Mouse (Mus musculus) stomach, embryonic 15.5 days (tissue): ENCODE results near the gene Procr. TPM values are rescaled to one million over a fixed set of nuclear protein-coding genes. Genes with fewer than 3 reads are reported as not detected.

Source experiments
- ATAC-seq: fragments of 200-750 bp; cut with Nextera tagmentation; 2 replicates; pipeline ENCODE4 v1.8.0; 2017; ENCODE audit warnings: low read depth, moderate number of reproducible peaks, moderate TSS enrichment; ENCODE audit not compliant: insufficient read depth, low FRiP score
- H3K27ac ChIP-seq: fragments of 300-500 bp; sonication (generic); 2 replicates; pipeline ENCODE4 v1.5.1; 2015; ENCODE audit warnings: mild to moderate bottlenecking, inconsistent platforms
- H3K27me3 ChIP-seq: fragments of 300-500 bp; sonication (generic); replicated peaks from 2 replicates; pipeline ENCODE4 v1.6.1; 2015; ENCODE audit warnings: inconsistent platforms
- H3K36me3 ChIP-seq: fragments of 300-500 bp; sonication (generic); 2 replicates; pipeline ENCODE4 v1.6.1; 2015; ENCODE audit warnings: inconsistent platforms
- H3K4me1 ChIP-seq: fragments of 300-500 bp; sonication (generic); 2 replicates; pipeline ENCODE4 v1.6.1; 2015; ENCODE audit warnings: inconsistent platforms
- H3K4me2 ChIP-seq: fragments of 300-500 bp; sonication (generic); 2 replicates; pipeline ENCODE4 v1.6.1; 2015; ENCODE audit warnings: mild to moderate bottlenecking, inconsistent platforms
- H3K4me3 ChIP-seq: fragments of 300-500 bp; sonication (generic); replicated peaks from 2 replicates; pipeline ENCODE4 v1.5.1; 2015; ENCODE audit warnings: inconsistent platforms
- H3K9ac ChIP-seq: fragments of 300-500 bp; sonication (generic); 2 replicates; pipeline ENCODE4 v1.6.1; 2015; ENCODE audit warnings: inconsistent platforms
- H3K9me3 ChIP-seq: fragments of 300-500 bp; sonication (generic); 2 replicates; pipeline ENCODE4 v1.6.1; 2016; ENCODE audit warnings: inconsistent platforms
- WGBS: fragments of 180-500 bp; shearing (Covaris S2); methylation state at CpG from one replicate; pipeline ENCODE4 v1.1.7; 2015; 5-methylcytosine and 5-hydroxymethylcytosine counted together
- polyA plus RNA-seq: library from polyadenylated mRNA; unstranded; fragments of >200 nt; fragmentation: Nextera tagmentation; extraction: Ambion mirVana; gene quantifications from 2 replicates; pipeline ENCODE4 v1.2.1, GENCODE M21; 2015

The Procr gene
- polyA plus RNA-seq, result 18.3 and 18.9 TPM in 2 replicates

DNA sequence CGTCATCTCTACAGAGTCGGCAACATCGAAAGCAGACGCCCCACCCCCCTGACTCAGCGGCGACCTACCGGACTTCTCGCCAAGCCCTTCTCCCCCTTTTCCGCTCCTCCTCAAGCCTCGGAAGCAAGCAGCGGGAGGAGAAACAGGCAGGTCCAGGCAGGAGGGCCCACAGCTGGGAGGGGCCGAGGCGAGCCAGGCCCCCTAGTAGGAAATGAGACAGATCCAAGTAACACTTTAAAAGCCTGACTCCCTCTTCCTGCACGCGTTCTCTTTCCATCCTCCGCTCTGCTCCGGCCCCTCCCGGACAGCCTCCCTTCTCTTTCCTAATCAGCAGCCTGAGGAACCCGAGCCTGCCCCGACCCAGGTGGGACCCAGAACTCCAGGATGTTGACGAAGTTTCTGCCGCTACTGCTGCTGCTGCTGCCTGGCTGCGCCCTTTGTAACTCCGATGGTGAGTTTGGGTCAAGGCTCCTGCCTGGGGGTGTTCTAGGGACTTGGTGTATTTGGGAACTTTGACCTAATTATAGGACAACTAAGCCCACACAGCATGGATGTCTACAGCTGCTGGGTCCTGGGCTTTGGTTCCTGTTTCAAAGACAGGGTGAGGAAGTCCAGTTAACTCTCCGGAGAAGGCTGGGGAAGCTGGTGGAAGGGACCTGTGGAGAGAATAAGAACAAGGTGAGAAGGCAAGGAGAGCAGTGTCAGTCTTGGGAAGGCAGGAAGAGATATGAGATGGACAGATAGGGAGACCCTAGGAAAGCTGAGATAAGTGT, at the start of gene Procr:
TSS of gene Procr (plus strand) at position 104 of the 773 bp plus-strand sequence.
- Histone ChIP-seq H3K27ac (0 out of 2 replicates have a peak within 1 kb of the TSS, but pooled peaks have one; percentile 5), H3K4me1 (peaks cover 5% of the 10 kb centered on the region), H3K9me3 (no peaks in the 10 kb centered on the region), H3K4me3 (peak within 1 kb of the TSS; percentile 38), H3K4me2 (peak within 1 kb of the TSS; percentile 59), H3K27me3 (no peaks in the 10 kb centered on the region), H3K36me3 (no peaks in the 10 kb centered on the region), H3K9ac (peak within 1 kb of the TSS; percentile 4; the same call in 1 of the 2 replicates)
- ATAC-seq, result peak; percentile 65
- 2% methylated on average over 25 of the region's 25 CpGs for WGBS

DNA sequence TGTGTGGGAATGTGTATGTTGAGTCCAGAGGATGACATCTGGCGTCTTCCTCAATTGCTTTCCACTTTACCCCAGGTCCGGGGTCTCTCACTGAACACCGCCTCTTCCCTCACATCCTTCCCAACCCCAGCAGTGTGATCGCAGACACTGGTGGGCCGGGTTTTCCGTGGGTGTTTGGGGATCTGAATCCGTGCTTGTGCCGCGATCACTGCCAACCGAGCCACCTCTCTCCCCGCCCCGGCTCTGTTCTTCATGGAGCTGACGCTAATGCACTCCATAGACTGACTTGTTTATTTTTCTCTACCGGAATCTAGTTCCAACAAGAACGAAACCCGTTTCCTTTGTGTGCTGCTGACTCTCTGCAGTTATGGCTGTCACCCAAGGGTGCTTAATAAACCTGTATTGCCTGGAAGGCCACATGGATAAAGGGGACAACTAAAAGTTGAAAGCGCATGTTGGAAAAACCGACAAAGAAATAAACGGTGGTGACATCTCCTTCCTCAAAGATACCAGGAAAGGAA, 49.5 kb upstream of the Procr start:
- no peak for ATAC-seq
- H3K27me3 ChIP-seq, result no peaks in the 10 kb centered on the region
- WGBS, result 72% methylated on average over 19 of the region's 19 CpGs

DNA sequence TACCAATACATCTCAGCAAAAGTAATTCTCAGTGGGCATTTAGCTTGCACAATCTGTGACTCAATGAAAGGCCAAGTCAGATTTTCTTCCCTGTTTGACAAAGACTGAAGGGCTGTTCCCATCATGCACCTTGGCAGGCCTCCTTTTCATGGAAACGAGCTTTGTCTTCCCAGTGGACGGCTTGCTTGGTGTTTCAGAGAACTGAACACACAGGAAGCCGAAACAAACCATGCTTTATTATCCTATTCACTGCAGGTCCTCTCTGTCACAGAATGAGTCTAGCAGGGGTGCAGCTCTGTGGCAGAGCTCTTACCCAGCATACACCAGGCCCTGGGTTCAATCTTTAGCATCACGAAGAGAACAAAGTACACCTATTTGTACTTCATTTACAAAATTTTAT, 47.3 kb upstream of the Procr start:
- no peak for ATAC-seq
- Histone ChIP-seq H3K9me3 (no peaks in the 10 kb centered on the region), H3K27ac (no peak overlapping the region), H3K36me3 (peaks cover 13% of the 10 kb centered on the region; the same call in 1 of the 2 replicates), H3K27me3 (no peaks in the 10 kb centered on the region), H3K4me3 (no peak overlapping the region), H3K4me1 (0 out of 2 replicates have a peak, but pooled peaks cover 3% of the 10 kb centered on the region), H3K4me2 (no peak overlapping the region), H3K9ac (no peak overlapping the region)
- WGBS, result 67% methylated on average over 4 of the region's 4 CpGs

More for the DNA sequence above, 49.5 kb upstream of the Procr start:
- Histone ChIP-seq H3K4me1 (0 out of 2 replicates have a peak, but pooled peaks cover 3% of the 10 kb centered on the region), H3K4me2 (no peak overlapping the region), H3K4me3 (no peak overlapping the region), H3K27ac (no peak overlapping the region), H3K36me3 (peaks cover 7% of the 10 kb centered on the region; the same call in 1 of the 2 replicates), H3K9ac (no peak overlapping the region), H3K9me3 (no peaks in the 10 kb centered on the region)

DNA sequence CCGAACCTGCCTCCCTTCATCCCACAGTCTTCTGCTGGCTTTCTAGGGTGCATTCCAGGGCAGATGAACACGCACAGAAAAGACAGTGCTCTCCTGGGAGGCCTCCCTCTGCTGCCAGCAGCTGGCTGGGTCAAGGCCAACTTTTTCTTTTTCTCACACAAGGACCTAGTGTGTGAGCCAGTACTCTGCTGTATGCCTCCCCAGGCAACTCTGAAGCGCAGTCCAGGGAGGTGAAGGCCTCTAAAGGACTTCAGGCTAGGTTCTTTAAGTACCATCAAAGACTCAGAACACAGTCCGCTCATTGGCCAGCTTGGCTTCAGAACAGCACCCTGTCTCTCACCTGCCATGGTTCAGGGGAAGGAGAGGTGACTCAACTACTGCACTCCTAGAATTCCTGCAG, 43.7 kb upstream of the Procr start:
- peaks cover 17% of the 10 kb centered on the region for H3K36me3 ChIP-seq
- WGBS, result 75% methylated on average over 4 of the region's 4 CpGs
- H3K27me3 ChIP-seq, result no peaks in the 10 kb centered on the region
- H3K9ac ChIP-seq, result no peak overlapping the region
- ATAC-seq, result no peak
- H3K9me3 ChIP-seq, result no peaks in the 10 kb centered on the region
- H3K27ac ChIP-seq, result no peak overlapping the region
- H3K4me2 ChIP-seq, result no peak overlapping the region
- no peak overlapping the region for H3K4me3 ChIP-seq
- 0 out of 2 replicates have a peak, but pooled peaks cover under 1% of the 10 kb centered on the region for H3K4me1 ChIP-seq

DNA sequence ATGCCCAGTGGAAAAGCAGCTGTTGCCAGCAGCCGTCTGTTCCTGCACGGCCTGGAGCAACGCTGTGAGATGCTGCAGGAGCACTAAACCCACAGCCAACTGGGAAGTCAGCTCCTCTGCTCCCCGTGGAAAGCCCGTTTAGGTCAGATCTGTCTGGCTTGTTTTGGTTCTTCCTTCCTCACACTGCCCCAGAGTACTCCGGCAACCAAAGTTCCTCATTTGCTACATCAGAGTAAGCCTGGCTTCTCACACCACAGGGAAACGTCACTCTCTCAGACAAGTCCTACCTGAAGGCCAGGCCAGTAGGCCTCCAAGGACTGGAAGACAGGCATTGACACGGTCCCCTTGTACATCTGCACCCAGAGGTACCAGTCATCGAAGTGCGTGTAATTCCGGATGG, 40.4 kb upstream of the Procr start:
- no peak overlapping the region for H3K4me2 ChIP-seq
- H3K4me3 ChIP-seq, result no peak overlapping the region
- no peaks in the 10 kb centered on the region for H3K4me1 ChIP-seq
- no peak for ATAC-seq
- H3K27me3 ChIP-seq, result no peaks in the 10 kb centered on the region
- H3K9me3 ChIP-seq, result no peaks in the 10 kb centered on the region
- H3K36me3 ChIP-seq, result peaks cover 30% of the 10 kb centered on the region; the same call in 1 of the 2 replicates
- WGBS, result 79% methylated on average over 11 of the region's 11 CpGs
- H3K9ac ChIP-seq, result no peak overlapping the region
- H3K27ac ChIP-seq, result no peak overlapping the region

DNA sequence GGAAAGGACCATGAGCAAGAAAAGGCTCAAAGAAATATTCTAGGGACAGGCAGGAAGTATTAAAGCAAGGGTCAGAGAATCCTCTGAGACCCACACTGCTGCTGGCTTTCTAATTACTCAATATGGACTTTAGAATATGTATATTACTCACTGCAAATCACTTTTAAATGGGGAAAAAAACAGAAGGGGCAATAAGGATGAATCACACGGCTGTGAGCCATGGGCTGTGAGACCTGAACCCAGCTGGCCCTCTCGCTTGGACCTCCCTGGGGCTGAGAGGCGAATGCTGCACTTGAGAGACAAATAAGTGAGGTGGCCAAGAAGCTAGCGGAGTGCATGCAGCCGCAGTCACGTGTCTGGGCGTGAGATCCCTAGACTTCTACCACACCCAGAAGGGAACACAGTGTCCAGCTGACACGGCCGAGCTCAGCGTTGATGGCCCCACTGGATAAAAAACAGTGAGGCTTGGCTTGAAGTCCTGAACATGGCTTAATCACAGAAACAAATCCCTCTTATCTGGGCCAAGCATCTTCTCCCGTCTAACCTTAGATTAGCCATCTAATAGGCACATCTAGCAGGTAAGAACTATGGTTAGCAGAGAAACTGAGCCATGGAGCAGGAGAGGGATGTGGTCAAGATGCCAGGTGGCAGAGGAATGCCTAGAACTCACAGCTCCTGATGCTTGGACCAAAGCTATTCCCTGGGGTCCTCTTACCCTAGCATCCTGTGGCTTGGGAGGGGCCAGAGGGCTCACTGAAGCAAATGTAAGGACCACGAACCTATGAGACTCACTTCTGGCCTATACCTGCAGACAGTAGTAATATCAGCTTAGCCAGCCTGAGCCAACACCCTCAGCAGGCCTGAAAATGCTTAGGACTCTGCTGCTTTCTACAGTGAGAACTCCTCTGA, 33.6 kb upstream of the Procr start:
- Histone ChIP-seq H3K4me1 (no peaks in the 10 kb centered on the region), H3K9me3 (no peaks in the 10 kb centered on the region), H3K4me3 (no peak overlapping the region), H3K27ac (no peak overlapping the region), H3K4me2 (no peak overlapping the region), H3K27me3 (no peaks in the 10 kb centered on the region), H3K9ac (no peak overlapping the region), H3K36me3 (peaks cover 17% of the 10 kb centered on the region; the same call in 1 of the 2 replicates)
- no peak for ATAC-seq
- WGBS, result 81% methylated on average over 12 of the region's 12 CpGs

DNA sequence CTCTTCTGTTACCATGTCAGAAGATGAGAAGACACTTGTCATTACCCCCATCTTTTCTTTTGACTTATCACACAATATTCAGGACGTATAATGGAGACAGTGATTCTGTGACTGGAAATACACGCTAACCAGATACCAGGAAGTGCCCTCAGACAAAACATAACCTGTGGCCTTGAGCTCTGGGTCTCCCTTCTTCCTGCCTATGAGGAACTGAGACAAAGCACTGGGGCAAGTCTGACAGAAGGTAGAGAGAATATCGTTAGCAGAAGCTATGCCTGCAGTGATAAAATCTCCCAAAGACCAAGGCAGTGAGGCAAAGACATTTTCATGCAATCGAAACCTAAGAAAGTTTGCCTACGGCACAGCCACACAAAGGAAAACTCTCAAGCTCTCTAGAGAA, 30.3 kb upstream of the Procr start:
- Histone ChIP-seq H3K9ac (no peak overlapping the region), H3K36me3 (peaks cover 2% of the 10 kb centered on the region; the same call in 1 of the 2 replicates), H3K4me2 (no peak overlapping the region), H3K9me3 (no peaks in the 10 kb centered on the region), H3K4me3 (no peak overlapping the region), H3K27me3 (no peaks in the 10 kb centered on the region), H3K4me1 (no peaks in the 10 kb centered on the region), H3K27ac (peak overlapping the region; percentile 38; the same call in 1 of the 2 replicates)
- WGBS, result 72% methylated on average over 5 of the region's 5 CpGs
- ATAC-seq, result no peak

DNA sequence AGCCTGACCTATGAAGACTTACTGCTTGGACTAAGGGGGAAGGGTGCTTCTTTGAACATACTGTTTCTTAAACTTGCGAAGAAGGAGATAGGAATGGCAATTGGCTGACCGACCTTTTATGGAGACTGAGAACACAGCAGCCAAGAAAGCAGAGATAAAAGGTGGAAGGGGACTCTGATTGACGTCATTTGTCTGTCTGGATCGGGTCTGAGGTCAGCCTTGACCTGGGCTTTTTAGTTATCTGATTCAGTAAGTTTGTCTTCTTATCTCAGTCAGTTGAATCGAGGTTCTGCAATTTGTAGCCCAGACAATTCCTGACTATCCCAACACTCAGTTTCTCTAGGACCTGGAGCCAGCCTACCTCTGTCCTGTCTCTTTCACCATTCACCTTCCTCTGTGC, 26.9 kb upstream of the Procr start:
- ATAC-seq, result no peak
- 59% methylated on average over 5 of the region's 5 CpGs for WGBS
- Histone ChIP-seq H3K27me3 (no peaks in the 10 kb centered on the region), H3K4me1 (peaks cover 6% of the 10 kb centered on the region), H3K9ac (no peak overlapping the region), H3K9me3 (no peaks in the 10 kb centered on the region), H3K27ac (no peak overlapping the region), H3K4me2 (no peak overlapping the region), H3K36me3 (no peaks in the 10 kb centered on the region), H3K4me3 (no peak overlapping the region)

DNA sequence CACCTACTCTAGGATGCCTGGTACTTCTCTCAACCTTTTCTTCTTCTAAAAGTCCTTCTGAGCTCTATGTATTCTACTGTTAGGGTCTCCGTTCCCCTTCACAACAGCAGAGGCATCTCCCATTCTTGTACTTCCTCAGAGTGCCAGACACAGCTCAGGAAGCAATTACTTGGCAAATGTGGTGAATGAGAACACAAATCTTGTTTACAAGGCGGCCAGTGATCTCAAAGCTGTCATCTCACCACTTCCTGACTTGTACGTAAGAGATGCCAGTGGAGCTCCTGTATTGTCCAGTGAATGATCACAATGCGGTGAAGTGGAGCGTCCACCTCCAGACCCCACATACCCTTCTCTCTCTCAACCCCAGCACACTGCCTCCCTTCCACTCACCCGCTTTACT, 26.4 kb upstream of the Procr start:
- Histone ChIP-seq H3K27ac (no peak overlapping the region), H3K4me3 (no peak overlapping the region), H3K27me3 (no peaks in the 10 kb centered on the region), H3K4me1 (peaks cover 6% of the 10 kb centered on the region), H3K36me3 (no peaks in the 10 kb centered on the region), H3K9me3 (no peaks in the 10 kb centered on the region), H3K4me2 (no peak overlapping the region), H3K9ac (no peak overlapping the region)
- WGBS, result 88% methylated on average over 6 of the region's 6 CpGs
- ATAC-seq, result no peak

DNA sequence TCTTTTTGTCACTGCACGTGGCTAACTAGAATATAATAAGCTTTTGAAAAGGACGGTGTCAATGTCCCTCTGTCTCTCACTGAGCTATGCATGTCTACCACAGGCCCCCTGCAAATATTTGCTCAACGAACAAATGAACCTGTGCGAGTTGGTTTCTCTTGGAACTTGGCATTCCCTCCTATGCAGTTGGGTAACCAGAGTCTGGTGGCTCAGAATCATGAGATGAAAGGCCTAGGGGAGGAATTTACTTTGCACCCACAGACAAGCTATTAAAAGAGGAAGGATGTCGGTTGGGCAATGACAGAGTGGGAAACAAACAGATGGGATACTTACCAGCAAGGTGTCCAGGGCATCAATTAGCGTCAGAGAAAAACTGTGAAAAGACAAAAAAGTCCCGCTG, 24.6 kb upstream of the Procr start:
- 62% methylated on average over 7 of the region's 7 CpGs for WGBS
- Histone ChIP-seq H3K27me3 (no peaks in the 10 kb centered on the region), H3K36me3 (no peaks in the 10 kb centered on the region), H3K4me1 (peaks cover 6% of the 10 kb centered on the region), H3K4me2 (no peak overlapping the region), H3K9me3 (no peaks in the 10 kb centered on the region), H3K4me3 (no peak overlapping the region), H3K9ac (no peak overlapping the region), H3K27ac (peak overlapping the region; percentile 53; the same call in 1 of the 2 replicates)
- no peak for ATAC-seq

DNA sequence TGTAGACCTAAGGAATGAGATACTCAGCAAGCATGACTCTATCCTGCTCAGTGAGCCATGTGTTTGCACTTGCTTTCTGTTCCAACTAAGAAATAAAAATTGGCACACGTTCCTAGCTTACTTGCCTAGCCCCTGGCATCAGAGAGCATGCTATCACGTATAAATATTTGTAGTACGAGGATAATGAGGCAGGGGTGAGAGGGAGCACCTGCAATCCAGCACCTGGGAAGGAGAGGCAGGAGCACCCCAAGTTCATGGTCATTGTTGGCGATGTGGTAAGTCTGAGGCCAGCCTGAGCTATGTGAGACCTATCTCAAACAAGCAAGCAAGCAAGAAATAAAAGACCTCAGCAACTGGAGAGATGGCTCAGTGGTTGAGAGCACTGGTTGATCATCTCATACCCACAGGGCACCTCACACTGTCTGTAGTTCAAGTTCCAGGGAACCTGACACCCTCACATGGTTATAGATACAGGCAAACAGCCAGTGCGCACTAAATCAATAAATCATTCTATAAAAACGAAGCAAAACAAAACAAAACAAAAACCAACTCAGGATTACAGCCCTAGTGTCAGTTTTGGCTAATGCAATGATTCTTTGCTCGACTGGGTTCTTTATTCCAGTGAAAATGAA, 23.0 kb upstream of the Procr start:
- ATAC-seq, result peak; percentile 82

More for the DNA sequence above, 23.0 kb upstream of the Procr start:
- WGBS, result 52% methylated on average over 7 of the region's 7 CpGs
- H3K4me2 ChIP-seq, result peak overlapping the region; percentile 89
- no peaks in the 10 kb centered on the region for H3K27me3 ChIP-seq
- H3K27ac ChIP-seq, result peak overlapping the region; percentile 68
- H3K9ac ChIP-seq, result no peak overlapping the region
- no peaks in the 10 kb centered on the region for H3K36me3 ChIP-seq
- no peaks in the 10 kb centered on the region for H3K9me3 ChIP-seq
- peaks cover 6% of the 10 kb centered on the region for H3K4me1 ChIP-seq
- peak overlapping the region; percentile 93 for H3K4me3 ChIP-seq
